Mouse (Mus musculus) limb, embryonic 11.5 days (tissue): ENCODE results near the gene Syt2. TPM values are rescaled to one million over a fixed set of nuclear protein-coding genes. Genes with fewer than 3 reads are reported as not detected.
A peak's percentile ranks its signal among the peaks of the same experiment; 100 is the strongest.

Experiments used
- ATAC-seq: fragments of 200-750 bp; cut with Nextera tagmentation; 2 replicates; pipeline ENCODE4 v1.8.0; 2017; ENCODE audit warnings: low read depth; ENCODE audit not compliant: insufficient number of reproducible peaks, low FRiP score, low TSS enrichment
- DNase-seq: peaks from one replicate; pipeline ENCODE4 v3.0.0-alpha.2; 2015; ENCODE audit warnings: low spot score
- H3K27ac ChIP-seq: fragments of 300-500 bp; sonication (generic); replicated peaks from 2 replicates; pipeline ENCODE4 v1.5.1; 2014; ENCODE audit warnings: low read depth, mild to moderate bottlenecking, low read length
- H3K27me3 ChIP-seq: fragments of 300-500 bp; sonication (generic); 2 replicates; pipeline ENCODE4 v1.6.1; 2014; ENCODE audit warnings: mild to moderate bottlenecking, low read length, mixed read lengths; ENCODE audit not compliant: control insufficient read depth, insufficient read depth
- H3K36me3 ChIP-seq: fragments of 300-500 bp; sonication (generic); 2 replicates; pipeline ENCODE4 v1.6.1; 2014; ENCODE audit warnings: mild to moderate bottlenecking, low read length, moderate library complexity, mixed read lengths; ENCODE audit not compliant: control insufficient read depth, insufficient read depth
- H3K4me1 ChIP-seq: fragments of 300-500 bp; sonication (generic); 2 replicates; pipeline ENCODE4 v1.6.1; 2014; ENCODE audit warnings: low read length, mixed read lengths; ENCODE audit not compliant: control insufficient read depth, insufficient read depth
- H3K4me2 ChIP-seq: fragments of 300-500 bp; sonication (generic); 2 replicates; pipeline ENCODE4 v1.6.1; 2014; ENCODE audit warnings: low read depth, mild to moderate bottlenecking, moderate library complexity; ENCODE audit not compliant: severe bottlenecking
- H3K4me3 ChIP-seq: fragments of 300-500 bp; sonication (generic); 2 replicates; pipeline ENCODE4 v1.5.1; 2014; ENCODE audit warnings: low read depth, low read length
- H3K9ac ChIP-seq: fragments of 300-500 bp; sonication (generic); 2 replicates; pipeline ENCODE4 v1.6.1; 2014; ENCODE audit warnings: mild to moderate bottlenecking, low read length
- H3K9me3 ChIP-seq: fragments of 300-500 bp; sonication (generic); 2 replicates; pipeline ENCODE4 v1.6.1; 2016; ENCODE audit warnings: low read length; ENCODE audit not compliant: control insufficient read depth
- WGBS: fragments of 180-500 bp; shearing (Covaris S2); extraction: QIAGEN DNeasy Blood & Tissue Kit; methylation state at CpG from one replicate; pipeline ENCODE4 v1.1.7; 2014; 5-methylcytosine and 5-hydroxymethylcytosine counted together
- polyA plus RNA-seq: library from polyadenylated mRNA; unstranded; fragments of >200 nt; fragmentation: Nextera tagmentation; extraction: Ambion mirVana; gene quantifications from 2 replicates; pipeline ENCODE4 v1.2.1, GENCODE M21; 2014

The Syt2 gene
- polyA plus RNA-seq, 1 experiment from 2014 or later = 0.28 TPM

GRCm38 (mm10) chr1:134745648-134746047 lies 99.2 kb downstream of the Syt2 start:
- Histone ChIP-seq H3K36me3 (no peaks in the 10 kb centered on the region), H3K9me3 (no peaks in the 10 kb centered on the region), H3K4me2 (no peak overlapping the region), H3K9ac (no peak overlapping the region), H3K4me1 (no peaks in the 10 kb centered on the region), H3K27me3 (no peaks in the 10 kb centered on the region), H3K27ac (no peak overlapping the region), H3K4me3 (no peak overlapping the region)
- WGBS = 46% methylated on average over 6 of the region's 6 CpGs
- DNase-seq (peak; percentile 47), ATAC-seq (no peak)

DNA sequence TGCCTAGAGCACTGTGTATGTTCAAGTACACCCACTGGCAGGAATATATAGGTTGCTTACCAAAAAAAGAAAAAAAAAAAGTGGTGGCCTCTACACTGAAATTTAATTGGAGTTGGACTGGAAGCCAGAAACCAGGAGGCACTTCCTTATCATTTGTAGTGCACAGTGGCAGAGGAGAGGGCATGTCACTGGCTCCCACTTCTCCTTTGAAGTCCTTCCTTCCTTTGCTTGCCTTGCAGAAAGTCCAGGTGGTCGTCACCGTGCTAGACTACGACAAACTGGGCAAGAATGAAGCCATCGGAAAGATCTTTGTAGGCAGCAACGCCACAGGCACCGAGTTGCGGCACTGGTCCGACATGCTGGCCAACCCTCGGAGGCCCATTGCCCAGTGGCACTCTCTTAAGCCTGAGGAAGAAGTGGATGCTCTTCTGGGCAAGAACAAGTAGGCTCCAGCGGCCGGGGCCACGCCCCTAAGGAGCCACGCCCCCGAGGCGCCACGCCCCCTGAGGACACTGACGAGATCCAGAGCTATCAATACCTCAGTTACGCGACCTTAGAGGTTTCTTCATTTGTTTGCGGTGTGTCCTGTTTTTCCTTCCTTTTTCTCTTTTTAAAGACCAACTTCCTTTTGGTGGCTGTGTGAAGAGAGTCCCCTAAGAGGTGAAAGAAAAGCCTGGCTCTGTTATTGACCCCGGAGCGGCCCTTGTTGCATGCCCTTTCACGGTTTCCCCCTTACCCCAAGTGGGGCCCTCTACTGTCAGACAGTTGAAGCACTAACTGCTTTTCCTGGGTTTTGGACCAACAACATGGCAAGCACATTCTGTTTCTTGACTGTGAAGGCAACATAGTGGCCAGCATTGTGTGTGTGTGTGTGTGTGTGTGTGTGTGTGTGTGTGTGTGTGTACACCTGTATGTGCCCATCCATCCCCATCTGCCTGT lies 101.0 kb downstream of the Syt2 start:
- Histone ChIP-seq H3K9me3 (no peaks in the 10 kb centered on the region), H3K4me2 (peak overlapping the region; percentile 18; the same call in 1 of the 2 replicates), H3K36me3 (no peaks in the 10 kb centered on the region), H3K4me3 (no peak overlapping the region), H3K9ac (no peak overlapping the region), H3K27ac (no peak overlapping the region), H3K27me3 (no peaks in the 10 kb centered on the region), H3K4me1 (no peaks in the 10 kb centered on the region)
- WGBS = 16% methylated on average over 23 of the region's 23 CpGs
- peak; percentile 44 for DNase-seq
- ATAC-seq = no peak

- 0 out of 2 replicates have a peak, but pooled peaks cover 3% of the 10 kb centered on the region for H3K4me1 ChIP-seq
- no peak overlapping the region for H3K27ac ChIP-seq
- WGBS = 86% methylated on average over 7 of the region's 7 CpGs
- H3K4me2 ChIP-seq = no peak overlapping the region
- DNase-seq = no peak
- no peaks in the 10 kb centered on the region for H3K27me3 ChIP-seq
- no peaks in the 10 kb centered on the region for H3K36me3 ChIP-seq
- no peak overlapping the region for H3K9ac ChIP-seq
- no peaks in the 10 kb centered on the region for H3K9me3 ChIP-seq
- no peak overlapping the region for H3K4me3 ChIP-seq
- no peak for ATAC-seq
Measured at GRCm38 (mm10) chr1:134749889-134750288, 103.4 kb downstream of the Syt2 start.

DNA sequence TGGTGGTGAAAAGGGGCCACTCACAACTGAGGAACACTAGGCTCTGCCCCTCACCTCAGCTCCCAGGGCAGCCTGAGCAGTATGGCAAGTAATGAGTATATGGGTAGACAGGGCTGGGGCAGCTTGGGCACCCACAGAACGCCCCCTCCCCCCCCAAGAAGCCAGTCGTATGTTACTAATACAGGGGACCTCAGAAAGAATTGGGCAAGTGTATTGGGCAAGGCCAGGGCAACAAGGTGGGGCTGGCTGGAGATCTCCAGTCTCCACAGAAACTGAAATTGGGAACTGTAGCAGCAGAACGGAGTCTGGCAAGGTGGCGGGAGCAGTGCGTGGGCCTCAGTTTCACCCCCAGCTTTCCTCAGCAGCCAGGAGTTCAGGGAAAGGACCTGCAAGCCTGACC lies 106.0 kb downstream of the Syt2 start:
- Histone ChIP-seq H3K9ac (no peak overlapping the region), H3K4me1 (0 out of 2 replicates have a peak, but pooled peaks cover 3% of the 10 kb centered on the region), H3K27ac (no peak overlapping the region), H3K4me2 (no peak overlapping the region), H3K27me3 (no peaks in the 10 kb centered on the region), H3K36me3 (no peaks in the 10 kb centered on the region), H3K4me3 (no peak overlapping the region), H3K9me3 (no peaks in the 10 kb centered on the region)
- ATAC-seq (no peak), DNase-seq (no peak)
- 86% methylated on average over 5 of the region's 5 CpGs for WGBS

DNA sequence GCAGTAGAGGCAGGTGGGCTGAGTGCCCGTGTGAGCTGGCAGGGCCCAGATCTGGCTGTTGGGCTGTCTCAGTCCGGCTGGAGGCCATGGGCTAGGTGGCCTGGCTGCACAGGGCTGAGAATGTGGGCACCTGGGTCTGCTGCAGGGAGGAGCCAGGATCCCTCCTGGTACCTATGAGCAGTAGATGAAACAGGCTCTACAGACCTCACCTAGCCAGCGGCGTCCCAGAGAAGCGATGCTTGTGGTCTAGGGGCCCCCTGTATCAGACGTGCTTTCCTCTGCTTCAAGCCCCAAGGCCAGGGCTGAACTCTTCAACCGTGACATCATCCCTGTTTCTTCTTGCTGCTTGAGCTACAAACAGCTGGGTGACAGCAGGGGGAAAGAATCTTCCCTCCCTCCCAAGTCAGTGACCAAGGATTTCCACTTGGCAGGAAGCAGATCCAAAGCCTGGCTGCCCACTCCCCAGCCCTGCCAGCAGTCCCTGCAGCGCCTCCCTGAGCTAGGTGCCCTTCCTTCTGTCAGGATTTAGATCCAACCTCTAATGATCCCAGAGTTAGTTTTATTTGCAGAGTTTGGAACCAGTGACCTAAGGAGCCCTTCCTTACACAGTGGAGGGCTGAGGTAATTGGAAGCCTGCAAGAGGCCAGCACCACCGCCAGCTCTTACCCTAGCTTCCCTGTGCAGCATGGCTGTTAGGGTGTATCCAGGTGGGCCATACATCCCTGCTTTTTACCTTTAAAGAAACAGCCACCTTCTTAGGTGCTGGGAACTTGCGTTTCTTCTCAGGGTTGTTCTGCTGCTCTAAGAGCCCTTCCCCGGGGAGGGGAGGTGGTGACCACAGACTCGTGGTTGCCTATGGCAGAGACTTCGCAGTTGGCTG lies 107.5 kb downstream of the Syt2 start:
- Histone ChIP-seq H3K27ac (no peak overlapping the region), H3K9me3 (no peaks in the 10 kb centered on the region), H3K36me3 (no peaks in the 10 kb centered on the region), H3K9ac (no peak overlapping the region), H3K27me3 (no peaks in the 10 kb centered on the region), H3K4me2 (no peak overlapping the region), H3K4me3 (no peak overlapping the region), H3K4me1 (0 out of 2 replicates have a peak, but pooled peaks cover 3% of the 10 kb centered on the region)
- DNase-seq (no peak), ATAC-seq (no peak)
- 75% methylated on average over 13 of the region's 13 CpGs for WGBS

DNA sequence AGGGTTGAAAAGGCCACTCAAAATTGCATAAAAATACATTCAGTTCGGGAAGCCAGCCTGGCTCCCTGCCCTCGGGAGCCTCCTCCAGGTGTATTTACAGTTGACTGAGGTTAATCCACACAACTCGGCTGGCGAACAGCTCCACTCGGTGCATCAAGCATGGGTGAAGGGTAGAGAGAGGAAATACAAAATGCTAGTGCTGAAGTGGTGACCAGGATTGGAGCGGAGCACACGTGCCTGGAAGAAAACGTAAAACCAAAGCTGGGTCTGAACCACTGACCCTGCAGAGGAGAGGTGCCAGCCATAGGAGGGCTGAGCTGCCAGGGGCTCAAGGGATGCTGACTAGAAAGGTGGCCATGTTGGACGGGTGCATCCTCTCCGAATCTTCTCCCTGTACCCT lies 108.3 kb downstream of the Syt2 start:
- no peak overlapping the region for H3K27ac ChIP-seq
- ATAC-seq = no peak
- H3K27me3 ChIP-seq = no peaks in the 10 kb centered on the region
- 86% methylated on average over 10 of the region's 10 CpGs for WGBS
- H3K9me3 ChIP-seq = no peaks in the 10 kb centered on the region
- H3K4me1 ChIP-seq = 0 out of 2 replicates have a peak, but pooled peaks cover 3% of the 10 kb centered on the region
- no peaks in the 10 kb centered on the region for H3K36me3 ChIP-seq
- H3K9ac ChIP-seq = no peak overlapping the region
- DNase-seq = no peak
- no peak overlapping the region for H3K4me3 ChIP-seq
- H3K4me2 ChIP-seq = no peak overlapping the region

DNA sequence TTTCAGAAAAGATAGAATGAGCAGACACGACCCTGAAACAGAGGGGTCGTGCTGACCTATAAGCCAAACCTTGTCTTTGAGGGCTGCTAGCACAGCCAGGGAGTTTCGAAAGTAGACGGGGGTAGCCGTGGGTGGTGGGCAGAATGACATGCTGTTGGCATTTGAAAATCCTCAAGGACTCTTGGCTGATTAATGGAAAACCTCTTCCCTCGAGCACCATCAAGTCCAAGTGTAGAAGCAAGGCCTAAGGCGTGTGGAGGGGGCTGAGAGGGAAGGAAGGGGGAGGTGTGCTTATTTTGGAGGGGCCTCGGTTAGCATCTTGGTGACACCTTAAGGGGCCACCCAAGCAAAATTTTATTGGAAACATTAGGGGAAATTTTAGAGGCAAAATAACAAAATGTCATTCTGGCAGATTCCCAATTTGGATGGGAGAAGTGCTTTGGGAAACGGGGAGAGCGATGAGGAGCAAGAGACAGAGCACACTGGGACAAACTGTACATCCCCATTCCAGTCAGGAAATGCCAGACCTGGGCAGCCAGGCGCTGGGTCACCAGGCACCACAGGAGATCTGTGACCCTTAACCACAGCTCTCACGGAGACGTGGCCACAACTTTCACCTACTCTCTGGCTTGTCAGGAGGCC lies 109.2 kb downstream of the Syt2 start:
- no peaks in the 10 kb centered on the region for H3K27me3 ChIP-seq
- no peaks in the 10 kb centered on the region for H3K9me3 ChIP-seq
- H3K4me3 ChIP-seq = no peak overlapping the region
- DNase-seq (no peak), ATAC-seq (no peak)
- no peak overlapping the region for H3K27ac ChIP-seq
- no peak overlapping the region for H3K4me2 ChIP-seq
- H3K36me3 ChIP-seq = no peaks in the 10 kb centered on the region
- no peak overlapping the region for H3K9ac ChIP-seq
- H3K4me1 ChIP-seq = 0 out of 2 replicates have a peak, but pooled peaks cover 3% of the 10 kb centered on the region
- WGBS = 70% methylated on average over 13 of the region's 13 CpGs
